Mouse (Mus musculus) forebrain, embryonic 11.5 days (tissue): ENCODE data around the gene Pkp4. TPM values are rescaled to one million over a fixed set of nuclear protein-coding genes. Genes with fewer than 3 reads are reported as not detected.

Experiments
- ATAC-seq: fragments of 200-750 bp; cut with Nextera tagmentation; replicated peaks from 2 replicates; pipeline ENCODE4 v1.8.0; 2017; ENCODE audit warnings: moderate TSS enrichment; ENCODE audit not compliant: low FRiP score
- DNase-seq: peaks from one replicate; pipeline ENCODE4 v3.0.0-alpha.2; 2017; ENCODE audit warnings: low spot score
- H3K27ac ChIP-seq: fragments of 300-500 bp; sonication (generic); 2 replicates; pipeline ENCODE4 v1.5.1; 2014; ENCODE audit warnings: low read depth, low read length
- H3K27me3 ChIP-seq: fragments of 300-500 bp; sonication (generic); 2 replicates; pipeline ENCODE4 v1.6.1; 2014; ENCODE audit warnings: mild to moderate bottlenecking, low read length, mixed read lengths; ENCODE audit not compliant: control insufficient read depth, insufficient read depth
- H3K36me3 ChIP-seq: fragments of 300-500 bp; sonication (generic); 2 replicates; pipeline ENCODE4 v1.6.1; 2014; ENCODE audit warnings: mild to moderate bottlenecking, low read length, moderate library complexity, mixed read lengths; ENCODE audit not compliant: control insufficient read depth, insufficient read depth
- H3K4me1 ChIP-seq: fragments of 300-500 bp; sonication (generic); replicated peaks from 2 replicates; pipeline ENCODE4 v1.6.1; 2014; ENCODE audit warnings: low read length, mixed read lengths; ENCODE audit not compliant: control insufficient read depth, insufficient read depth
- H3K4me2 ChIP-seq: fragments of 300-500 bp; sonication (generic); 2 replicates; pipeline ENCODE4 v1.6.1; 2014; ENCODE audit warnings: low read depth, mild to moderate bottlenecking, low read length, moderate library complexity, mixed read lengths; ENCODE audit not compliant: severe bottlenecking
- H3K4me3 ChIP-seq: fragments of 300-500 bp; sonication (generic); 2 replicates; pipeline ENCODE4 v1.5.1; 2014; ENCODE audit warnings: low read depth, low read length
- H3K9ac ChIP-seq: fragments of 300-500 bp; sonication (generic); 2 replicates; pipeline ENCODE4 v1.6.1; 2014; ENCODE audit warnings: low read length
- H3K9me3 ChIP-seq: fragments of 300-500 bp; sonication (generic); 2 replicates; pipeline ENCODE4 v1.6.1; 2016; ENCODE audit warnings: low read length, mixed read lengths; ENCODE audit not compliant: control insufficient read depth
- WGBS: fragments of 180-500 bp; shearing (Covaris S2); extraction: QIAGEN DNeasy Blood & Tissue Kit; methylation state at CpG from one replicate; pipeline ENCODE4 v1.1.7; 2014; 5-methylcytosine and 5-hydroxymethylcytosine counted together
- polyA plus RNA-seq: library from polyadenylated mRNA; unstranded; fragments of >200 nt; fragmentation: Nextera tagmentation; extraction: Ambion mirVana; gene quantifications from 2 replicates; pipeline ENCODE4 v1.2.1, GENCODE M21; 2014

Pkp4 gene
- polyA plus RNA-seq, 1 experiment from 2014 or later = 24.5 TPM

DNA sequence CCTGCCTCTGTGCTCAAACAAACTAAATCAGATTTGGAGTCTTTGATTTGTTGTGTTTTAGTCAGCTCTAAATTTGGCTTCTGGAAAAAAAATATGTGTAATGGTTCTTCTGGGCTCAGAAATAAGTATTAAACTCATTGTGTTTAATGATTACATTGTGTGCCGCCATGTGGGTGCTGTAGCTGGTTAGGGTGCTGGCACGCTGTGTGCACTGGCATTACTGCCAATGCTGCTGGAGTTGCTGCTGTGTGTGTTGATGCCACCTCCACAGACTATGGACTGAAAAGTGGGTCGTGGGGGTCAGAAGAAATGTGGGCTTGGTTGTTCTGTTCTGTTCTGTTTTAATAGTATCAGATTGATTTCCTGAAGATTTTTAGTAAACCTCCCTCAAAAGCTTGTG is 92.8 kb downstream of the Pkp4 start:
- no peak for DNase-seq
- no peak overlapping the region for H3K9ac ChIP-seq
- 91% methylated on average over 3 of the region's 3 CpGs for WGBS

DNA sequence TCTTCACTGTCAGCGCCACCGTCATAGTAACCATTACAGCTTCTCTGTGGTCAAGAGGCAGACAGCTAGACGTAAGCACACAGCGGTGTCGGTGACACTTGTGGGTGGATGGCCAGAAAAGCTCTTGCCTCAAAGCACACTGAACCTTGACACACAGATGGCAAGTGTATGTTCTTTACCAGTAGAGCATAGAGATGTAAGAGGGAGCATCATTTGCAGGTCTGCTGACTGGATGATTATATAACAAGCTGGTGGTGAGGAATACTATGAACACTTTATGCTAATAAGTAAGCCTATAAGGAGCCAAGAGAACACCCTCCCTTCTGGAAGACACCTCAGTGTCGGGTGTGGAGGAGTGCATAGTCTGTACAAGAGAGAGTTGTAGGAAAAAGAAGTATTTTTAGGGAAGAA is 98.2 kb downstream of the Pkp4 start:
- Histone ChIP-seq H3K4me1 (no peaks in the 10 kb centered on the region), H3K4me2 (no peak overlapping the region), H3K4me3 (no peak overlapping the region), H3K27me3 (no peaks in the 10 kb centered on the region), H3K27ac (no peak overlapping the region), H3K36me3 (no peaks in the 10 kb centered on the region), H3K9ac (no peak overlapping the region), H3K9me3 (no peaks in the 10 kb centered on the region)
- DNase-seq (no peak), ATAC-seq (no peak; the same call in 1 of the 2 replicates)
- WGBS = 87% methylated on average over 6 of the region's 6 CpGs

More for the DNA sequence above, 92.8 kb downstream of the Pkp4 start:
- no peaks in the 10 kb centered on the region for H3K9me3 ChIP-seq
- H3K4me3 ChIP-seq = no peak overlapping the region
- no peak overlapping the region for H3K27ac ChIP-seq
- no peaks in the 10 kb centered on the region for H3K27me3 ChIP-seq
- H3K4me2 ChIP-seq = no peak overlapping the region
- H3K4me1 ChIP-seq = no peaks in the 10 kb centered on the region
- no peaks in the 10 kb centered on the region for H3K36me3 ChIP-seq
- no peak for ATAC-seq

DNA sequence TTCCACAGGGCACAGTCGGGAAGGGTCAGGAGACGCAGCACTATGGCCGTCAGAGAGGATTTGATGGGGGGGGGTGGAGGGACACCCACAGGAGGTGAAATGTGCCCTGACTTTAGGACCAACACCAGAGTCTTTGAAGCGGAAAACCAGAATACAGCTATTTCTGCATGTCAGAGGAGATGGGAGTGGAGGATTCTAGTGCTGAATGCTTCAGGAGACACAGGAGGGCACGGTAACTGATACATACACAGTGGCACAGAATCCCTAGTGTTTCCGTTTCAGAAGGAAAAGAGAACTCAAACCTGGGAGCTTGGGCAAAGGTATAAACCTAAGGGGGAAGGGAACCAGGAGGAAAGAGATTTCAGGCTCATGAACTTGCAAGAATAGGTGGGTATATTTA is 98.7 kb downstream of the Pkp4 start:
- Histone ChIP-seq H3K27ac (no peak overlapping the region), H3K4me2 (no peak overlapping the region), H3K4me1 (no peaks in the 10 kb centered on the region), H3K9ac (no peak overlapping the region), H3K4me3 (no peak overlapping the region), H3K27me3 (no peaks in the 10 kb centered on the region), H3K36me3 (no peaks in the 10 kb centered on the region), H3K9me3 (no peaks in the 10 kb centered on the region)
- ATAC-seq = no peak
- WGBS = 82% methylated on average over 6 of the region's 6 CpGs
- DNase-seq = no peak

DNA sequence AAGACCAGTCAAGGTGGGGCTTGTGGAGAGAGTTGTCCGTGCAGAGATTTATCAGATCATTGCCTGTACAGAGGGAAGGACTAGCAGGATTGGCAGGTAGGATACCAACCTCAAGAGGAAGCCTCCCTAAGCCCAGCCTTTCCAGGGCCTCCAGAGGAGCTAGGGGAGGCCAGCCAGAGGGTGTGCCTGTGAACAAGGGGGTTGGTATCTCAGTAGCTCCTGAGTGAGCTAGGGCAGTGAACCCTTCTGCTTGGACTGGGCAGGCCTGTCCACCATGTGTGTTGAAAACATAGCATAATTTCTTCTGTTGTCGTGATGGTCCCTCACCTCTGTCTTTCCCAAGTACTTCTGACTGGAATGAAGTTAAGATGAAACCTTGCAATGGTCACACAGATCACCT is 100.6 kb downstream of the Pkp4 start:
- WGBS = 86% methylated on average over 2 of the region's 2 CpGs
- no peaks in the 10 kb centered on the region for H3K9me3 ChIP-seq
- no peak overlapping the region for H3K4me2 ChIP-seq
- DNase-seq = no peak
- no peaks in the 10 kb centered on the region for H3K4me1 ChIP-seq
- no peak overlapping the region for H3K9ac ChIP-seq
- ATAC-seq = no peak
- H3K36me3 ChIP-seq = no peaks in the 10 kb centered on the region
- no peak overlapping the region for H3K27ac ChIP-seq
- no peak overlapping the region for H3K4me3 ChIP-seq
- no peaks in the 10 kb centered on the region for H3K27me3 ChIP-seq

DNA sequence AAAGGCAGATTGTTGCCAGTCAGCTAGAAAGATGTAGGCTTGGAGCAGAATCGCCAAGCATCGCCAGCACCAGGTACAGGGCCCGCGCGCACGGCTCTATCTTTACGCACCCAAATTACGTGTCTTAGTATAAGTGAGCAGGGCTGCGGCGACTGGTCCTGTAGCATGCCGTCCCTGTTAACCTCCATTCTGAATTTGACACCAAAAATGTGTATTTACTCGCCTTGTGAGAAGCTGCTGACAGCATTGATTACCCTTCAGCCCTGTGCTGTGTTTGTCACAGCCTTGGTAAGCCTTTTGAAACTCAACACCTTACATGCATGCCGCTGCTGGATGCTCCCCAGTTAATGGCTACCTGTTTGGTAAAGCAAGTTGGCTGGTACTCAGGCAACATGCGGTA is 105.8 kb downstream of the Pkp4 start:
- ATAC-seq = no peak
- Histone ChIP-seq H3K9ac (no peak overlapping the region), H3K9me3 (no peaks in the 10 kb centered on the region), H3K27me3 (no peaks in the 10 kb centered on the region), H3K27ac (no peak overlapping the region), H3K4me1 (no peaks in the 10 kb centered on the region), H3K36me3 (no peaks in the 10 kb centered on the region), H3K4me2 (no peak overlapping the region), H3K4me3 (no peak overlapping the region)
- DNase-seq = no peak
- WGBS = 93% methylated on average over 14 of the region's 14 CpGs

DNA sequence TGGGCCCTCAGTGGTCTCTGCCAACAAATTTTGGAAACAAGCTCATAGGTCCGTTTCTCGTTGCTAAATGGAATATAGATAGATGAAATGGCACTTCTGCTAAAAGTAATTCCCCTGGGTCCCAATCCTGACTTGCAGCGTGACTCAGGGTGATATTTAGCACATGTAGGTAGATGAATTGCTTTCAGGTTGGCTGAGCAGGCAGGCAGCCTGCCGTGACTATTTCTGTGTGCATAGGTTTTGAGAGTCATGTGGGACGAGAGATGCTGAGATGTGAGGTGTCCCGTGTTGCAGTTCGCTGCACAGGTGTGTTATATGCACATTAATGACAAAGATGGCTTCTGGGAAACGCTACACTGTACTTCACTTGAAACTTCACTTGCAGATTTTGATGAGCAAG is 111.2 kb downstream of the Pkp4 start:
- no peaks in the 10 kb centered on the region for H3K27me3 ChIP-seq
- no peak overlapping the region for H3K27ac ChIP-seq
- no peaks in the 10 kb centered on the region for H3K9me3 ChIP-seq
- no peak overlapping the region for H3K4me3 ChIP-seq
- ATAC-seq (no peak), DNase-seq (no peak)
- WGBS = 93% methylated on average over 8 of the region's 8 CpGs
- no peak overlapping the region for H3K9ac ChIP-seq
- H3K36me3 ChIP-seq = no peaks in the 10 kb centered on the region
- H3K4me1 ChIP-seq = no peaks in the 10 kb centered on the region
- H3K4me2 ChIP-seq = no peak overlapping the region

DNA sequence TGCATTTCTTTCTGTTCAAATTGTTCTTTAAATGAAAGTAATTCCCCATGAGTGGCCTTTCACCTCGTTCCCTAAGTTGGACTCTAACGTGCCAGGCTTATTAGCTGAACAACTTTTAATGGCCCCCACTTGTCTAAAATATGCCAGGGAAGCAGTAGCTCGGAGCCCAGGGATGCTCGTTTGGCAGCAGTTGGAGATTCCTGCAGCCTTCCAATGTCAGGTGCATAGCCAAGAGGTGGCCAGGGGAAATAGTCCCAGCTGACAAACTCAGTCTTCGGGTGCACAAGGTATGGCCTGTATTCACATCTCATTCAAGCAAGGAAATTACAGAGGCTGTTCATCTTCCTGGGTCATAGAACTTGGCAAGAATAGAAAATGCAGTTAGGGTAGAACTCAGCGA is 112.1 kb downstream of the Pkp4 start:
- H3K27ac ChIP-seq = no peak overlapping the region
- no peaks in the 10 kb centered on the region for H3K36me3 ChIP-seq
- ATAC-seq = no peak

DNA sequence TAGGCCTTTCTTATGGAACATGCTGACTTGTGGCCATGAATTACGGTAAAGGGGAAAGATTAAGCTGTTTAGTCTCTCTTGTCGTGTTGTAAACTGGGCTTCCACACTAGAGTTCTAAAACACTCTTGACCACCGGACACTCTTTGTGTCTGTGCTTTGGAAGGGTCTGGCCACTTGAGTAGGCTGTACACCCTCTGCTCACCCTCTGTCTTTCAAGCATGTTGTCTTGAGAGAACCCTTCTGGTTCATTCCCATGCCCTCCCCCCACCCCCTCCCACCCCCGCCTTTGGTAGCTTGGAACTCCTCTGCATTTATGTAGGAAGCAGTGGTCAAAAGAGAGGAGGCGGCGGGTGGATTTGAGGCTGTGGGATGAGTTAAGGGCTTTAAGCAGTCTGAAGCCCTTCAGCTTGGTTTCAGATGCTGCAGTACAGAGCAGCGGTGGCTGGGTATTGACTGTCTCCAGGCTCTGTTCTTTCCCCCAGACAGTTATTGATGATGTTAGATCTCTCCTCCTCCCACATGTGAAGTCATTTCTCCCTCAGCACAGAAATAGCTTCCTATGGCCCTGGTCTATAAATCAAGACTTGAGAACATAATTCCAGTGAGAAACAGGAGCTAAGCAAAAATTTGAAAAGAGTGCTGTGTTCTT is 120.4 kb downstream of the Pkp4 start:
- 88% methylated on average over 7 of the region's 7 CpGs for WGBS
- Histone ChIP-seq H3K4me3 (no peak overlapping the region), H3K27me3 (no peaks in the 10 kb centered on the region), H3K27ac (no peak overlapping the region), H3K9me3 (no peaks in the 10 kb centered on the region), H3K36me3 (no peaks in the 10 kb centered on the region), H3K4me2 (no peak overlapping the region), H3K9ac (no peak overlapping the region), H3K4me1 (no peaks in the 10 kb centered on the region)
- ATAC-seq = no peak
- no peak for DNase-seq

More for the DNA sequence above, 112.1 kb downstream of the Pkp4 start:
- no peak overlapping the region for H3K4me2 ChIP-seq
- H3K9me3 ChIP-seq = no peaks in the 10 kb centered on the region
- no peaks in the 10 kb centered on the region for H3K27me3 ChIP-seq
- DNase-seq = no peak
- no peaks in the 10 kb centered on the region for H3K4me1 ChIP-seq
- H3K4me3 ChIP-seq = no peak overlapping the region
- 74% methylated on average over 6 of the region's 6 CpGs for WGBS
- no peak overlapping the region for H3K9ac ChIP-seq

DNA sequence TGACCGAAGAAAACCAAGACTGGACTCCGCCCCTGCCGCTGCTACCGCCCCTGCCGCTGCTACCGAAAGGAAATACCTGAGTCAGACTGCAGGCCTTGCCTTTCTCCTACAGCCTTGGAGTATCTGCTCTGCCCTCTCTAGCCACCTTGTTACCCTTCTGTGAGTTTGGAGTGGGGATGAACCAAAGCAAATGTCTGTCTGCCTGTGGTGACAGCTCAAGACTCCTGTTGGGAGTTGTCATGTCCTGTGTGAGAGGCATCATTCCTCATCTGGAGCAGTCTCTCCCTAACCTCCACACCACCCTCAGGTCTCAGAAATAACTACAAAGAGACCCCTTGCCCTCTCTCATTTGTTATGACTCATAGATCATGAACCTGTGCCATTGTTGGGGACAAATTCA is 122.3 kb downstream of the Pkp4 start:
- DNase-seq (no peak), ATAC-seq (no peak)
- Histone ChIP-seq H3K4me3 (no peak overlapping the region), H3K9me3 (no peaks in the 10 kb centered on the region), H3K4me1 (no peaks in the 10 kb centered on the region), H3K36me3 (no peaks in the 10 kb centered on the region), H3K9ac (no peak overlapping the region), H3K27me3 (no peaks in the 10 kb centered on the region), H3K27ac (no peak overlapping the region), H3K4me2 (no peak overlapping the region)
- WGBS = 94% methylated on average over 6 of the region's 6 CpGs
